Mouse (Mus musculus) heart, embryonic 11.5 days (tissue): ENCODE data around the gene Fcrl1. TPM values are rescaled to one million over a fixed set of nuclear protein-coding genes. Genes with fewer than 3 reads are reported as not detected.

ENCODE experiments used
- ATAC-seq: fragments of 200-750 bp; cut with Nextera tagmentation; replicated peaks from 2 replicates; pipeline ENCODE4 v1.8.0; 2017; ENCODE audit warnings: moderate library complexity; ENCODE audit not compliant: insufficient number of reproducible peaks, low FRiP score, low TSS enrichment
- H3K27ac ChIP-seq: fragments of 300-500 bp; sonication (generic); 2 replicates; pipeline ENCODE4 v1.5.1; 2014; ENCODE audit warnings: mild to moderate bottlenecking, low read depth, low read length
- H3K27me3 ChIP-seq: fragments of 300-500 bp; sonication (generic); 2 replicates; pipeline ENCODE4 v1.6.1; 2014; ENCODE audit warnings: mild to moderate bottlenecking, low read length, mixed read lengths; ENCODE audit not compliant: control insufficient read depth, insufficient read depth
- H3K36me3 ChIP-seq: fragments of 300-500 bp; sonication (generic); 2 replicates; pipeline ENCODE4 v1.6.1; 2014; ENCODE audit warnings: mild to moderate bottlenecking, low read length, moderate library complexity, mixed read lengths; ENCODE audit not compliant: control insufficient read depth, insufficient read depth
- H3K4me1 ChIP-seq: fragments of 300-500 bp; sonication (generic); 2 replicates; pipeline ENCODE4 v1.6.1; 2014; ENCODE audit warnings: low read length; ENCODE audit not compliant: control insufficient read depth, insufficient read depth
- H3K4me2 ChIP-seq: fragments of 300-500 bp; sonication (generic); 2 replicates; pipeline ENCODE4 v1.6.1; 2014; ENCODE audit warnings: mild to moderate bottlenecking, moderate library complexity
- H3K4me3 ChIP-seq: fragments of 300-500 bp; sonication (generic); 2 replicates; pipeline ENCODE4 v1.5.1; 2014; ENCODE audit warnings: low read depth, low read length
- H3K9ac ChIP-seq: fragments of 300-500 bp; sonication (generic); 2 replicates; pipeline ENCODE4 v1.6.1; 2014; ENCODE audit warnings: mild to moderate bottlenecking, low read depth, low read length, moderate library complexity
- H3K9me3 ChIP-seq: fragments of 300-500 bp; sonication (generic); replicated peaks from 2 replicates; pipeline ENCODE4 v1.6.1; 2016; ENCODE audit warnings: low read length; ENCODE audit not compliant: control insufficient read depth
- WGBS: fragments of 180-500 bp; shearing (Covaris S2); extraction: QIAGEN DNeasy Blood & Tissue Kit; methylation state at CpG from one replicate; pipeline ENCODE4 v1.1.7; 2014; ENCODE audit not compliant: insufficient replicate concordance; 5-methylcytosine and 5-hydroxymethylcytosine counted together
- polyA plus RNA-seq: library from polyadenylated mRNA; unstranded; fragments of >200 nt; fragmentation: Nextera tagmentation; extraction: Ambion mirVana; gene quantifications from 2 replicates; pipeline ENCODE4 v1.2.1, GENCODE M21; 2014

The Fcrl1 gene
- polyA plus RNA-seq, 1 experiment from 2014 or later, result not detected

DNA sequence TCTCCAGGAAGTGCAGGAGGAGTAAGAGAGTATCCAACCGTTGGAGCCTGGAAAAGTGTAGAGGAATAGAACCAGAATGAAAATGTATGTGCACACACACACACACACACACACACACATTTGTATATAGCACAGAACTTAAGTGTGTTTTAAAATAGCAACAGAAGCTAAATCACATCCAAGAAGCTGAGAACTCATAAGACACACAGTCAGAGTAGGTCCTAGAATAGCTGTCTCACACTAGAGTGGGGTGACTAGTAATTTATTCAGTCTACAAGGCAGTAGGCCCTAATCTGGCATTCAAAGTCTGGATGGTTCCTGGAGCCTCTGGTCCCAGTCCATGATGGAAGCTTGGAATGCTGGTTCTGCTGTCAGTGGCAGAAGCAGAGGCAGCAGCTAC lies 64.4 kb downstream of the Fcrl1 start:
- H3K9me3 ChIP-seq, result no peaks in the 10 kb centered on the region
- no peaks in the 10 kb centered on the region for H3K36me3 ChIP-seq
- no peak overlapping the region for H3K9ac ChIP-seq
- 59% methylated on average over 1 of the region's 1 CpGs for WGBS
- H3K4me3 ChIP-seq, result no peak overlapping the region
- no peaks in the 10 kb centered on the region for H3K4me1 ChIP-seq
- no peaks in the 10 kb centered on the region for H3K27me3 ChIP-seq
- no peak for ATAC-seq
- H3K27ac ChIP-seq, result no peak overlapping the region
- H3K4me2 ChIP-seq, result no peak overlapping the region

DNA sequence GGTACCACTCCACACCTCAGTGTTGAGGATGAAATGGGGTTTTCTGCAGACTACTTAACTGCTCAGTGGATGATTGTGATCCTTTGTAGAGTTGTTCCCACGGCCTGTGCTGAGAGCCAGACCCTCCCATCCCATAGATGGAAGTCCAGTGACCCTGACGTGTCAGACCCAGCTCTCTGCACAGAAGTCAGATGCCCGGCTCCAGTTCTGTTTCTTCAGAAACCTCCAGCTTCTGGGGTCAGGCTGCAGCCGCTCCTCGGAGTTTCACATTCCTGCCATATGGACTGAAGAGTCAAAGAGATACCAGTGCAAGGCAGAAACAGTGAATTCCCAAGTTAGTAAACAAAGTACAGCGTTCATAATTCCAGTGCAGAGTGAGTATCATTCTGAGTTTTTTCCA lies 67.8 kb downstream of the Fcrl1 start:
- H3K9ac ChIP-seq, result no peak overlapping the region
- ATAC-seq, result no peak
- H3K27ac ChIP-seq, result no peak overlapping the region
- H3K4me1 ChIP-seq, result no peaks in the 10 kb centered on the region
- WGBS, result 59% methylated on average over 6 of the region's 6 CpGs
- no peaks in the 10 kb centered on the region for H3K9me3 ChIP-seq
- H3K27me3 ChIP-seq, result no peaks in the 10 kb centered on the region
- no peak overlapping the region for H3K4me3 ChIP-seq
- H3K4me2 ChIP-seq, result no peak overlapping the region
- H3K36me3 ChIP-seq, result no peaks in the 10 kb centered on the region

Other genes with a start within 250 kb of the Fcrl1 start
- 9.9 and 12.6 TPM in 2 replicates for gene Kirrel, start 201.6 kb upstream of the Fcrl1 start, polyA plus RNA-seq
- gene Fcrls, start 112.6 kb upstream of the Fcrl1 start, polyA plus RNA-seq, result 3.1 and 3.9 TPM in 2 replicates
- 0.31 TPM in 1 of 2 replicates, not detected in the other for gene Cd5l, start 18.5 kb upstream of the Fcrl1 start, polyA plus RNA-seq
- not detected in 2 replicates for gene Fcrl5, start 59.4 kb downstream of the Fcrl1 start, polyA plus RNA-seq
- 7.7 and 9.0 TPM in 2 replicates for gene Etv3, start 149.0 kb downstream of the Fcrl1 start, polyA plus RNA-seq
- 8.6 and 11.0 TPM in 2 replicates for gene Arhgef11, start 241.2 kb downstream of the Fcrl1 start, polyA plus RNA-seq